Mouse (Mus musculus) gastrocnemius, postnatal 10 days (tissue): Measurements from ENCODE around the gene Adcy7. TPM values are rescaled to one million over a fixed set of nuclear protein-coding genes. Genes with fewer than 3 reads are reported as not detected.

Source experiments
- DNase-seq: peaks from one replicate; pipeline ENCODE4 v3.0.0; 2021; ENCODE audit warnings: mixed read lengths
- long read RNA-seq, 2 experiments: library from polyadenylated mRNA; stranded (forward); transcript quantifications; one replicate each; pipeline ENCODE4 v2.0.0; 2021
- total RNA-seq, 2 experiments: library from RNA; stranded (reverse); gene quantifications; 2 replicates each; pipeline ENCODE4 v1.2.3; 2021

Gene Adcy7
- total RNA-seq, result 10 to 100 TPM; 12.7 to 17.7 TPM
- long read RNA-seq, experiment 1, full-length matches to known transcripts, result 6 of 20 reads
- long read RNA-seq, experiment 1, partial matches to known transcripts, result 9 of 20 reads
- long read RNA-seq, experiment 1, other reads (novel, unspliced or antisense), result 5 of 20 reads
- long read RNA-seq, experiment 2, full-length matches to known transcripts, result 6 of 17 reads
- long read RNA-seq, experiment 2, partial matches to known transcripts, result 6 of 17 reads
- long read RNA-seq, experiment 2, other reads (novel, unspliced or antisense), result 5 of 17 reads

DNA sequence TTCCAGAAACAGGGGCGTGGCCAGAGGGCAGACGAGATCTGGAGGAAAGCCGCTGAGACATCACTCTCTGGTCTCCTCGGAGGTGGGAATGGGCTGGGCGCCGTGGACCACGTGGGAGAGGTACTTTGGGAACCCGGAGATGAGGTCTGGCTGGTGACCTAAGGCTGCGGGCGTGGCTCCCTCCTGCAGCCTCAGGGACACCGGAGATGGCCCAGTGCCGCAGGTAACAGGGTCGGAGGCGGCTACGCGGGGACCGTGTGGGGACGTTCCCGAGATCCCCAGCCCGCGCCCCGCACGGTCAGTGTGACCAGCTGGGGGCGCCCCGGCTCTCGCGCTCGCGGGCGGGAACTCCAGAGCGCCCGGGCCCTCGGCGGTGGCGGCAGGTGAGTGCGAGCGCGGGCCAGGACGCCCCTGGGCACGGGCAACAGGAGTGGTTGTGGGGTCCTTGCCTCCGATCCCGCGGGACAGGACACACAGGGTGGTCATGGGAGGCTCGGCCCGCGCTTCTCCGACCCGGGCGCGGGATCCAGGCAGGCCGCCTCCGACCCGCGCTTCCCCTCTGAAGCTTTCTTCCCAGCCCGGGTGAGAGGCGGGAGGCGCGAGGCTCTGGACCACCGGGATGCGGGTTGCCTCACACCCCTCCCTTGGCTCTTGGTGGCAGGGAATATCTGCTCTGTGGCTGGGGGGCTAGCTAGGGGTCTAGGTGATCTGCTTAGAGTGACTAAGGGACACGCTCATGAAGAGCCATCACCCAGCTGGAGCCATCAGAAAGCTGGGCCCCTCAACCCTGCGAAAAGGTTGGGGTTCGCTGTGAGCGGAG lies at the start of gene Adcy7:
Gene Adcy7, plus strand, starts transcription at position 173 of the 820 bp plus-strand sequence.
- peak; percentile 82 for DNase-seq

DNA sequence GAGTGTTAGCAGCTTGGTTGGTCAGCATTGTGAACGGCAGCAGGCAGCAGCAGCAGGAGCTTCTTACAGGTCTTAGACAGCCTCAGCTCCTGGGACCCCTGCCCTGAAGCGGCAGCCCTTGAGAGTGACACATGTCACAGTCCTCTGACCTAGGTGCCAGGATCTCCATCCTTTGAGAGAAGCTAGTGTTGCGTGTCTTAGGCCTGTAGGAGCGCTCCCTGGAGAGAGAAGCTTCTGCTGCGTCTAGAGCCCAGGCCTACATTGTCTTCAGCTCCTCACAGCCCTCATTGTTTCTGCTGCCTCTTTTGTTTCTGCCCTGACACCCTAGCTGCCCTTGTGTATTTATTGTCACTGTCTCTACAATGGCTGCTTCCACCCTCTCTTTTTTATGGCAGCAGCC lies 46.8 kb upstream of the Adcy7 start:
- DNase-seq, result no peak

DNA sequence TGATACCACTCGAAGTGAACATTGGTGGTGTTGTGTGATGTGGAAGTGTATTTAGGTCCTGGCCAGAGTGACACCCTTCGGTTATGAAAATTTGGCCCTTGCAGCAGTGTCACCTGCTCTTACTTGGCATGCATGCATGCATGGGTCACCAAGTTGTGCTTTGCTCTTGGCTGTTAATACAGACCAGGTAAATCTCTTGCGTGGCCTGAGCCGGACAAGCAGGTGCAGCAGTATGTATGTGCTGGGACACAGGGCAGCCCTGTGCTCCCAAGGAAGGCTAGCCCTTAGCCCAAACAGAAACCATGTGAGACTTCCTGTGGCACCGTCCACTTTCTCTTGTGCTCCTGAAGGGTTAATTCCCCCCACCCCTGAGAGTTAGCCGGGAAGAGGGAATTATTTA lies 44.4 kb upstream of the Adcy7 start:
- DNase-seq, result no peak

DNA sequence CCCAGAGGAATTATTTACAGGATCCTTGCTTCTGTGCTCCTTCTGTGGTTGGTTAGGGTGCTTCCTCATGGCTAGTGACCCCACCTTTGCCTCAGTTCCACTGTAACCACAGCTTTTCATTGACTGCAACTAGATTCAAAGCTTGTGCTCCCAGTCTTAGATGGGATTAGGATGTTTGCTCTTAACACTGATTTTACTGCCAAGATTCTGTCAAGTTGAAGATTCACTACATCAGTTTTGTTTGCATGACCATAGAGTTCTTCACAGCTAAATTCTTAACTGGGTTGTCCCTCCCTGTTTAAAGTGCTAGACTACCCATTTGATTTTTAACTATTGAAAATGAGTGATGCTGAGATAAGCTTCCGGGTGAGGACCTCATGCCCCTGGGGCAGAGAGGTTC lies 43.9 kb upstream of the Adcy7 start:
- DNase-seq, result no peak

DNA sequence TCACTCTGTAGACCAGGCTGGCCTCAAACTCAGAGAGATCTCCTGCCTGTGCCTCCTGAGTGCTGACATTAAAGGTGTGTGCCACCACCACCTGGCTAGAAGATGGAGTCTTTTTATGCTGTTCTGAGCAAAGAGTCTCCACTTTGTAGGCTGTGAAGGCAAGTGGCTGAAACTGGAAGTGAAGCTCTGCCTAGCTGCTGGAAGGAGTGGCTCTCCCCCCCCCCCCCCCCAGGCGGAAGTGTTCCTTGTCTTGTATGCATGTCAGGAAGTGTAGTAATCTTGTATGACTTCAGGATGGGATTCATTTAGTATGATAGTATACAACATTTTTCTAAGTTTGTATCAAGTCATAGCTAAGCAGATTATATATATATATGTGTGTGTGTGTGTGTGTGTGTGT lies 43.4 kb upstream of the Adcy7 start:
- DNase-seq, result no peak

DNA sequence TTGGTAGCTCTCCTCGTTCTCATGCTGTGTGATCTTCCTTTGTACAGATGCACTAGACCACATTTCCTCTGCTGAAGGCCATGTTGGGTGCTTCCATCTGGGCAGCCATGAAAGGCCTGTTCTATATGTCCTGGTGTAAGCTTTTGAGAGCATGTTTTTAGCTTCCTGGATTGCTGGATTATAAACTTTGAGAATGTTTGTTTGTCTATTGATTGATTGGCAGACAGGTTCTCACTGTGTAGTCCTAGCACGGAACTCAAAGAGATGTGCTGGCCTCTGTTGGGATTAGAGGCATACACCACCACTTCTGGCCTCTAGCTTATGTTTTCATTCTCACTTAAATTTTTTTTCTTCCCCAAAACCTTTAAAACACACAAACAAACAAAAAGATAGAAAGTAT lies 35.5 kb upstream of the Adcy7 start:
- DNase-seq, result no peak

DNA sequence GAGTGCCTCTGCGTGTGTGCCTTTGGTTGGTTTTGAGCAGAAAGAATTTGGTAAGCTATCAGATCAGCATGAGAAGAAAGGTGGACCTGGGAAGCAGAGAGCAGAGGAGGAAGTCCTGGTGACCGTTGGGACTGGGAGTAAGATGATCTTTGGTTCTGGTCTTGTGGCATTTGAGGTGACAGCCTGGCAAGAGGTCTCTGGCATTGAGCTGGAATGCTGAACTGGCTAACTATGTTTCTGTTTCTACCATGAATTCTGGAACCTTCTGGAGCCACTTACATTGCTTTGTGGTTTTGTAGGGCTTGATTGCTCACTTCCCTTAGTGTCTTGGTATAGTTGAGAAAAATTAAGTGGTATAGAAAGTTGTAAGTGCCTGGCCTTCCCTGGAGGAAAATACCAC lies 34.6 kb upstream of the Adcy7 start:
- DNase-seq, result no peak

DNA sequence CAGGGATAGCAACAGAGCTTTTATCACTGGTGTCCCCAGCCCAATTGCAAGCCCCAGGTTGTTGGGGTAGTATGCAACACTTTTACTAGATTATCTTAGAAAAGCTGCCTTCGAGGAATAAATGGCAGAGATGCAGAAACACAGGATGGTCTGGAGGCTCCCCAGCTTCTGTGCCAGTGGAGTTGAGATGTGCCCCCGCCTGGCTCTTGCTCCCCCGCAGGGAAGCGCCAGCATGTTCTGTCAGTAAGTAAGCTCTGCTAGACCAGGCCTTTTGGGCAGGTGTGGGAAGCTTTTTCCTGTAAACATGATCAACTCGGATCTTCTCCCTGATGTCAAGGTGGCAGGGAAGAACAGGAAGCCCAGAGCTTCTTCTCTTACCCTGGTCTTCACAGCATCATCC lies 32.9 kb upstream of the Adcy7 start:
- no peak for DNase-seq

DNA sequence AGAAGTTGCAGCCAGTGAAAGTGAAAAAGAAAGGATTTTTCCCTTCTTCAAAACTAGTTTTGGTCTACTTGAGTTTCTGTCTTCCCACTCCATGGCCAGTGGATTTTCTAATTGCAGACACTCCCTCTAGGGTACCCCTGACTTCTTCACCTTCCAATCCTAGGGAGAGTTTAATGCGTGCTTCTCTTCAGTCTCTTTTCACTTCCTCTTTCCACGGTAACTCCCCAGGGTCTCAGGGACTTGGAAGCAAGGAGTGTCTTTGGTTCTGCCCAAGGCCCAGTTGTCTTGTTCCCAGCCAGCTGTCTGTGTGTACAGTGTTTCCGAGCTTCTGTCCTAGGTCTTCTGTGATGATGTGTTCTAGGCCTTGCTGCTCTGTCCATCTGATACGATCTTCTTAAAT lies 30.3 kb upstream of the Adcy7 start:
- no peak for DNase-seq

DNA sequence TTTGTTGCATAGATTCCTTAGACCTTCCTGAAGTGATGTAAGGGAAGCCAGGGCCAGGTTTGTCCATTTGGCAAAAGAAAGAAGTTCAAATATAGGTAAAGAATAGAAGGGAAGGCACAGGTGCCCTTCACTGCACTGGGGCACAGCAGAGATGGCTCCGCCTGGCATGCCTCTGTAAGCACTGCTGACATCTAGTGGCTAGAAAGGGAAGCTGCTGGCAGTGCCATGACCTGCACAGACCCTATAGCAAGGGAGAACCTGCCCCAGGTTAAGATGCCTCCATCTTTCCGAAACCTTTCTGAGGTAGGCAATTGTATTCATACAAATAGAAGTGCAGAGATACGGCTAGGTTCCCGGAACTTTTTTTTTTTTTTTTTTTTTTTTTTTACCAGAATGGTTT lies 27.9 kb upstream of the Adcy7 start:
- peak; percentile 39 for DNase-seq

DNA sequence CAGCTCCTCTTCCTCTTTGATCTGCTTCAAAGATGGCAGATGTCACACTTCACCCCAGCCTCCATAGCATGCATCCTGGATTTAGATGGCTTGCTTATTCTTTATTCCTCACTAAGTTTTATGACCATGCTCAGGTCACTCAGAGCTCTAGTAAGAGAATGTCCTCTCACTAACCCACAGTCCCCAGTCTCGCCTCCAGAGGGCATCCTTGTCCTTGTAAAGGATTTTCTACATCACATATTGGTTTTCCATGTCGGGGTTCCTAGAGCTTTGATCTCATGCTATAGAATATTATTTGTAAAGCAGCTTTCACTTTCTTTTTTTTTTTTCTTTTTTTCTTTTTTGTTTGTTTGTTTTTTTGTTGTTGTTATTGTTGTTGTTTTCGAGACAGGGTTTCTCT lies 19.4 kb upstream of the Adcy7 start:
- peak; percentile 57 for DNase-seq

DNA sequence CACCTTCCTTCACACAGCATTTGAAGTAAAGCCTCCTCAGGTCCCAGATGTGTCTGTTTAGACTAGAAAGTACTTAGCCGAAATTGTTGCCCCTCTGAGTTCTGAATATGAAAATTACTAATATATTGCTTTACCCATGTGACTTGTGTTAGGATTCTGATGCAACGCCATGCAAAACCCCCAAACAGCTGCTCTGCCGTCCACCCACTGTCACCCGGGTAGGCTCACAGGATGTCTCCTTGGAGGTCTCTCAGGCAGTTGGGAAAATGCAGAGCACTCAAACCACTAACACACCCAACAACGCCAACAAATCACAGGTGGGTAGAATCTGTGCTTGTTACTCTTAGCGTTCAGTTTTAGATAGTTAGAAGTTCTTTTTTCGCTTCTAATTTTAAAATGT lies 17.2 kb upstream of the Adcy7 start:
- no peak for DNase-seq

DNA sequence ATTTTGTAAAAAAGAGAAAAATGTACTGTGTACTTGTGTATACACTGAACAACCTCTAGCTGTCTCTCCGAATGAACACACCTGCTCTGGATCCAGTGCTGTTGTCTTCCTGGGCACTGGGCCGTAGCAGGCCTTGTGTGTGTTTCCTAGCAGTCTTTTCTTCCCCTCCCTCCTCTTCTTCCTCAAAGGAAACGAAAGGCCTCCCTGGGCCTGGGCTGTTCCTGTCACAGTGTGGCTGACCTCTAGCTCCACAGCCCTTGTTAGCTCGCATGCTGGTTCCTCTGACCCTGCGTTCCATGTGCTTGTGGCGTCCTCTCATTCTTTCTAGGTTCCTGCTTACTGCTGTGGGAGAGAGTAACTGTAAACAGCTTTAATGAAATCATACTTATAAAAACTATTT lies 14.2 kb upstream of the Adcy7 start:
- DNase-seq, result no peak

DNA sequence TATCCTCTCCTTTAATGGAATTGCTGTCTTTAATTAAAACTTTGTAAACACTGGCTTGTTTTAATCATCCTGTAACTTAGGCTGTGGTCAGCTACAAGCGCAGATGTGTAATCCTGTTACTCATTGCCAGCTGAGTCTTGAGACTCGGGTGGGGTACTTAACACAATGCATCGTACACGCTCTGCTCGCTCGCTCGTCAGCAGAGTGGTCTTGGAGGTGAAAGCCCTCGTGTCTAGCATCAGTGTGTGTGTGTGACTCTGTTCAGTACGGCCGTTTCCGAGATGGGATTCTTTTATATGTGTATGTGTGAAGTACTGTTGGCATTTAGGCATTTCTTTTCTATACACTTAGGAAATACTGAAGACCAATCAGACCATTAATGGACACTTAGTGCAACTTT lies 13.7 kb upstream of the Adcy7 start:
- no peak for DNase-seq

DNA sequence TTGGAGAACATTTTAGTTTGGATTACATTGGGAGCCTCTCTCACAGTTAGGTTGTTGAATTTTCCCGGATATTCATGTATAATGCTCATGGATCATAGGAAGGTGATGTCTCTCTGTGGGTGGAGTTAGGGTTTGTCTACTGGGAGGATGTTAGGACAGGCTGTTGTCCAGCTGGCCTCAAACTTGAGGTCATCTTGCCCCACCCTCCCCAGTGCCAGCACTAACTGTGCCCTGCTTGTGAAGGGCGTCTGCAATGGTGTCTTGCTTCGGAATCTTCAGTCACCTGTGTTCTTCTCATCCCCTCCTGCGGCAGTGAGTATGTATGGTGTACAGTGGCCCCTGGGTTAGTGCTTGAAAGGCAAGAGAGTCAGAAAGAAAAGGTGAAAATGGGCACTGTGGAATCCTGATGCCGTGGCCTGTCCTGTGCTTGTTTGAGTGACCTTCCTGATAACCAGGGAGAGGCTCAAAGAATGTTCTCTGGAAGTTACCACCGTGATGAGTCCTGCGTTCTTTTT lies 11.7 kb upstream of the Adcy7 start:
- no peak for DNase-seq

DNA sequence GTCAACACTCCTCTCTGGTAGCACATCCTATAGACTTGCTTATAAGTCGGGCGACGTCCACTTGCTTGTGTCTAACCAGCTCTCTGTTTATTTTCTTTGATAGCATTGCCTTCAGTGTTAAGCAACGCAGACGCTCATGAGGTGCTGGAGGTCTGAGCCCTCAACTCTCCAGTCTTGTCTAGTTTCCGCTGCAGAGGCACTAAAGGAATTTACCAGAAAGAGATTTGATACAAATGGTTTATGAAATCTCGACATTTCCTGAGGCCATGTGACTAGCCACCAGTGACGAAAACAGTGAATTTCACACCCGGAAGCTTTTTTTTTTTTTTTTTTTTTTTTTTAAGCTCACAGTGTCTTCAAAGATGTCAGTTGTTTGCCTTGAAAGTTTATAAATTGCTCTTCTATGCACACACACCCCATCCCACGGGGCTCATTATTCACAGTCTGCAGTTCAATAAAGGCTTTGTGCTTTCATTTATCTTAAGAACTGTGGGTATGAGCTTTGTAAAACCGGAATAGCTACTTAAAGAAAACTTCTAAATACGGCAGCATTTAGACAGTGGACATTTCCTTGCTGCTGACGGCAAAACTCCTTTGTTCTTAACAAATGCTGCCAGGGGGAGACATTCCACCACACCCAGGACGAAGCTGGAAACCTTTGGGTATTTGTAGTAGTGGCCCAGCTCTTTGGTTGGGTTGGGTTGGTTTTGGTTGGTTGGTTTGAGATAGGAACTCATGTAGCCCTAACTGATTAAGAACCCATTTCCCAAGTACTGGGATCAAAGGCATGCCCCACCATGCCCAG lies 9.2 kb upstream of the Adcy7 start:
- no peak for DNase-seq

DNA sequence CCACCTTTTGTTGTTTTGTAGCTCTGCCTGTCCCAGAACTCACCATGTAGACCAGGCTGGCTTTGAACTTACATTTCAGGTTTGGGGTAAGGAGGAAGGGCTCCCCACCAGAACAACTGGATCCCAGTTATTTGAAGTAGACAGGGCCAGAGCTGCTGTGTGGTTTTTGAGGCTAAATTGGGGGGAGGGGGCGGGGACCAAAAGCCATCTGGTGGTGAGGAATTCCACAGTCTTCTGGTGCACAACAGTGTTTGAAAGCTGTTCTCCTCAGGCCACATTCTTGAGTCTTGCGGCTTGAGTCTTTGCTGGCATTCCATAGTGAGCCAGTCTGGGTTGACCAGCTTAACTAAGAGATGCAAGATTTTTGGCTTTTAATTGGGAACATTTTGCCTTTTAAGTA lies 6.7 kb upstream of the Adcy7 start:
- DNase-seq, result no peak

DNA sequence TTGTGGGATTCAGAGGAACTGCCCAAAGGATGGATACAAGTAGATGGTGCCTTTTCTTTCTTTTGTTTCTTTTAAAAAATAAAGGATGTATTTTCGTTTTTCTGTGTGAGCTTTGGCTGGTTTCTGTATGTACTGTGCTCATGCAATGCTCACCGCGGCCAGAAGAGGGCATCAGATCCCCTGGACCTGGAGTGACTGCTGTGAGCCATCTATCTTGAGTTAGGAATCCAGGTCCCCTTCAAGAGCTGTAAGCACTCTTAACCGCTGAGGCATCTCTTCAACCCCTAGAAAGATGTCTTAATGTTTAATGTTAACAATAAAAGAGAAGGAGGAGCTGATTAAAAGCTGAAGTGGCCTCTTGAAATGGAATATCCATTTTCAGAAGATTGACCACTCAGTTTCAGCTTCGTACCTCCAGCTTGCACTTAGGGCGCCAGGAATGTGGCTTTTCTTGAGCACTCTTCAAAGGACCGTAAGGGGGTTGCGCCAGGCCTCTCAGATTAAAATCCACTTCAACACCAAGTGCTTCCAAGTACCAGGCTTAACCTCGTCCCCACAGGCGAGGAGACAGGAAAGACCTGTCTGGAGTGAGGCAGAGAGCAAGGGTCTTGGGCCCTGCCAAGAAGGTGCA lies 5.9 kb upstream of the Adcy7 start:
- DNase-seq, result peak; percentile 90

DNA sequence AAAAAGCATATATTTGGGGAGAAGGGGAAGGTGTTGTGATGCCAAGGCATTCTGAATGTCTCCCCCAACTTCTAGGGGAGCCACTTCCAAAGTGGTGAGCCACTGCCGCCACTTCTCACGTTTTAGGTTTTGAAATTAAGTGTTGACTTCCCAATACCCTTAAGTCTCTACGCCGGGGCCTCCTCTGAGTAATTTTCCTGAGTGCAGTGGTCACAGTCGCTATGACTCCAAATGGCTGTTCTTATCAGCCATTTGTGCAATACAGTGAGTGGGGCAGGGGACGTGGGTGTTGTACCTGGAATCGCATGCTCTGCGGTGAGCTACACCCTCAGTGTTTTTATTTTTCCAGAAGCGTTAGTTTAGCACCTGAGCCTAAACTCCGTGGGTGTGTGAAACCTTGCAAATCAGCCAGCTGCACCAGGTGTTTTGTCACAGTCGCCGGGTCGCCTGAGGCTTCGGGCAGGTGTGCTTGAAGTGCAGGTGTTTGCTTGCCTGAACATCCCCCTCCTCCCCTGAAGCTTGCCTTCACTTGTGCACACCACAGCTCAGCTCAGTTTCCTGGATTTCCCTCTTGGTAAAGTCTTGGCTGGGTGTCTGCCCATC lies 5.3 kb upstream of the Adcy7 start:
- DNase-seq, result no peak

DNA sequence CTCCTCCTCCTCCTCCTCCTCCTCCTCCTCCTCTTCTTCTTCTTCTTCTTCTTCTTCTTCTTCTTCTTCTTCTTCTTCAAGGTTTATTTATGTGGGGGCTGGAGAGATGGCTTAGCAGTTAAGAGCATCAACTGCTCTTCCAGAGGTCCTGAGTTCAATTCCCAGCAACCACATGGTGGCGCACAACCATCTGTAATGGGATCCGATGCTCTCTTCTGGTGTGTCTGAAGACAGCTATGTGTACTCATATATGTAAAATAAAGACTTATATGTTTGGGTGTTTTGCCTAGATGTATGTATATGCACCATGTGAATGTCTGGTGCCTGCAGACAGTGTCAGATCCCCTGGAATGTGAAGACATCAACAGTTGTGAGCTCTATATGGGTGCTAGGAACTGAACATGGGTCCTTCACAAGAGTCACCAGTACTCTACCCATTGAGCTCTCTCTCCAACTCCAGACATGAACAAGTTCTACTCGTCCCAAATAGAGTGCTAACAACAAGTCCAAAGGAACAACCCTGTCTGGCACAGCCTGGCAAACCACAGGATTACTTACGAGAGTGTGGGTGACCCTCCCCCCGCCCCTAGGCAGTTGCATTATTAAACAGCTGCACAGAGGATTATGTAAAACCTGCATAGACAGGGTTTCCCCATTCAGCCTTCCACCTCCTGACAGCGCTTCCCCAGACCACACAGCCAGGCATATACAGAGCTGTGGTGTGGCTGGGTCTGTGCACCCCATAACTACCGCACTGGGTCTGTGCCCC lies 2.9 kb upstream of the Adcy7 start:
- no peak for DNase-seq

DNA sequence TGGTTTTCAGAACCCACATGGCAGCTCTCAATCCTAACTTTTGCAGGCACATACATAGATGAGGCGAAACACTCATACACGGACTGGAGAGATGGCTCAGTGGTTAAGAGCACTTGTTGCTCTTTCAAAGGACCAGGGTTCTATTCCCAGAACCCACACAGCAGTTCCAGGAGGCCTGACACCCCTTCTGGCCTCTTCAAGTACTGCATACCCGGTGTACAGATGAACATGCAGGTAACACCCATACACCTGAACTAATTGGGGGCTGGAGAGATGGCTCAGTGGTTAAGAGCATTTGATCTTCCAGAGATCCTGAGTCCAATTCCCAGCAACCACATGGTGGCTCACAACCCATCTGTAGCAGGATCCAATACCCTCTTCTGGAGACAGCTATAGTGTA lies 2.1 kb upstream of the Adcy7 start:
- DNase-seq, result no peak
